Mouse (Mus musculus): ENCODE measurements at regions not wholly inside any gene's neighbourhood (a gene's known extent, or its start where the extent isn't known, plus 50 kb on each side); places are given as distances from the start of the nearest gene placed in this dataset.

GRCm38 (mm10) chr6:133904501-133904900, 50.9 kb upstream of the Kap start:
- peak; percentile 59 for DNase-seq (ENCODE audit: low spot score)

- DNase-seq (ENCODE audit: low spot score): no peak
Measured at GRCm38 (mm10) chr6:133934667-133935066, 81.1 kb upstream of the Kap start.

GRCm38 (mm10) chr6:133935671-133936070, 82.1 kb upstream of the Kap start:
- DNase-seq (ENCODE audit: low spot score): no peak

GRCm38 (mm10) chr6:133959902-133960634, 75.4 kb upstream of the Etv6 start:
- DNase-seq (ENCODE audit: low spot score): no peak

GRCm38 (mm10) chr6:133960713-133961112, 74.8 kb upstream of the Etv6 start:
- DNase-seq (ENCODE audit: low spot score): peak; percentile 88

GRCm38 (mm10) chr6:133962641-133963040, 72.9 kb upstream of the Etv6 start:
- DNase-seq (ENCODE audit: low spot score): no peak

GRCm38 (mm10) chr6:133963264-133963663, 72.2 kb upstream of the Etv6 start:
- no peak for DNase-seq (ENCODE audit: low spot score)

GRCm38 (mm10) chr6:133967286-133967685, 68.2 kb upstream of the Etv6 start:
- no peak for DNase-seq (ENCODE audit: low spot score)

- DNase-seq (ENCODE audit: low spot score): no peak
Measured at GRCm38 (mm10) chr6:133972054-133972705, 63.3 kb upstream of the Etv6 start.

- no peak for DNase-seq (ENCODE audit: low spot score)
Measured at GRCm38 (mm10) chr6:133973205-133973838, 62.2 kb upstream of the Etv6 start.

GRCm38 (mm10) chr6:133975951-133976350, 59.5 kb upstream of the Etv6 start:
- DNase-seq (ENCODE audit: low spot score): no peak

- no peak for DNase-seq (ENCODE audit: low spot score)
Measured at GRCm38 (mm10) chr6:133976854-133977253, 58.6 kb upstream of the Etv6 start.

- DNase-seq (ENCODE audit: low spot score): no peak
Measured at GRCm38 (mm10) chr6:133983804-133984514, 51.5 kb upstream of the Etv6 start.

- peak; percentile 37 for DNase-seq (ENCODE audit: low spot score)
Measured at GRCm38 (mm10) chr6:133984666-133985355, 50.7 kb upstream of the Etv6 start.
